Mouse (Mus musculus): Measurements from ENCODE around the gene Scnn1b.
A peak's percentile ranks its signal among the peaks of the same experiment; 100 is the strongest.

Gene Scnn1b

GRCm38 (mm10) chr7:121864858-121865585 is at the start of gene Scnn1b:
Gene Scnn1b (plus strand): TSS chr7:121865038.
- DNase-seq (ENCODE audit: low spot score): no peak

- no peak for DNase-seq (ENCODE audit: low spot score)
These were observed 43.2 kb upstream of the Scnn1b start for GRCm38 (mm10) chr7:121821632-121822031.

GRCm38 (mm10) chr7:121828481-121828880 is 36.4 kb upstream of the Scnn1b start:
- no peak for DNase-seq (ENCODE audit: low spot score)

- no peak for DNase-seq (ENCODE audit: low spot score)
These were observed 29.4 kb upstream of the Scnn1b start for GRCm38 (mm10) chr7:121835392-121835791.

- no peak for DNase-seq (ENCODE audit: low spot score)
These were observed 28.0 kb upstream of the Scnn1b start for GRCm38 (mm10) chr7:121836827-121837226.

GRCm38 (mm10) chr7:121840810-121841209 is 24.0 kb upstream of the Scnn1b start:
- no peak for DNase-seq (ENCODE audit: low spot score)

- DNase-seq (ENCODE audit: low spot score): no peak
These were observed 22.6 kb upstream of the Scnn1b start for GRCm38 (mm10) chr7:121842234-121842633.

GRCm38 (mm10) chr7:121845964-121846363 is 18.9 kb upstream of the Scnn1b start:
- DNase-seq (ENCODE audit: low spot score): no peak

- no peak for DNase-seq (ENCODE audit: low spot score)
These were observed 16.2 kb upstream of the Scnn1b start for GRCm38 (mm10) chr7:121848537-121849168.

- no peak for DNase-seq (ENCODE audit: low spot score)
These were observed 7.5 kb upstream of the Scnn1b start for GRCm38 (mm10) chr7:121857177-121857884.

GRCm38 (mm10) chr7:121858939-121859338 is 5.9 kb upstream of the Scnn1b start:
- no peak for DNase-seq (ENCODE audit: low spot score)

- no peak for DNase-seq (ENCODE audit: low spot score)
These were observed 6.8 kb downstream of the Scnn1b start for GRCm38 (mm10) chr7:121871631-121872030.

GRCm38 (mm10) chr7:121873998-121874397 is 9.2 kb downstream of the Scnn1b start:
- DNase-seq (ENCODE audit: low spot score): no peak

- no peak for DNase-seq (ENCODE audit: low spot score)
These were observed 9.9 kb downstream of the Scnn1b start for GRCm38 (mm10) chr7:121874784-121875183.

- DNase-seq (ENCODE audit: low spot score): no peak
These were observed 15.4 kb downstream of the Scnn1b start for GRCm38 (mm10) chr7:121880246-121880645.

- DNase-seq (ENCODE audit: low spot score): no peak
These were observed 26.0 kb downstream of the Scnn1b start for GRCm38 (mm10) chr7:121890636-121891360.

- DNase-seq (ENCODE audit: low spot score): no peak
These were observed 31.9 kb downstream of the Scnn1b start for GRCm38 (mm10) chr7:121896689-121897088.

- DNase-seq (ENCODE audit: low spot score): peak; percentile 19
These were observed 34.5 kb downstream of the Scnn1b start for GRCm38 (mm10) chr7:121899311-121899710.

- no peak for DNase-seq (ENCODE audit: low spot score)
These were observed 35.1 kb downstream of the Scnn1b start for GRCm38 (mm10) chr7:121899940-121900339.

GRCm38 (mm10) chr7:121902757-121903411 is 38.0 kb downstream of the Scnn1b start:
- DNase-seq (ENCODE audit: low spot score): no peak

GRCm38 (mm10) chr7:121906879-121907278 is 42.0 kb downstream of the Scnn1b start:
- no peak for DNase-seq (ENCODE audit: low spot score)

- no peak for DNase-seq (ENCODE audit: low spot score)
These were observed 47.4 kb downstream of the Scnn1b start for GRCm38 (mm10) chr7:121912250-121912649.

Data from ovary, postnatal 14 days (tissue).